Mouse (Mus musculus) brain, adult 2 months (tissue): Measurements from ENCODE around the gene Rell1.
"Not testable (repeated sequence)": the region's sequence is repeated elsewhere in the genome, so short reads cannot be mapped to it uniquely, and the experiment has no call there.

Experiments
- DNase-seq: peaks from one replicate; pipeline ENCODE4 v3.0.0; 2011; ENCODE audit warnings: low read depth, low spot score

Rell1 gene

GRCm38 (mm10) chr5:63903329-63903728, 65.4 kb downstream of the Rell1 start:
- no peak for DNase-seq

DNA sequence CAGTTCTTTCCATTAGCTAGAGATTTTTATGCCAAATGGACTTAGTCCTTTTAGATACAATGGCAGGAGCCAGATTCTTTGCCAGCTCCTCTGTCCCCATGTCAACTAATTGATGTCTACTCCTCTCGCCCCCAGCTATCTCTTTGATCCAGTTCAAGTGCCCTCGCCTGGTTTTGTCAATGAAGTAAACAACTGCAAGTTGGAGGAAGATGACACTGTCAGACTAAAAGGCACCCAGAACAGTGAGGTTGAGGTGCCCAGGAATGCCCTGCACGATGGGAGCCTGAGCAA, 70.9 kb downstream of the Rell1 start:
- no peak for DNase-seq

DNA sequence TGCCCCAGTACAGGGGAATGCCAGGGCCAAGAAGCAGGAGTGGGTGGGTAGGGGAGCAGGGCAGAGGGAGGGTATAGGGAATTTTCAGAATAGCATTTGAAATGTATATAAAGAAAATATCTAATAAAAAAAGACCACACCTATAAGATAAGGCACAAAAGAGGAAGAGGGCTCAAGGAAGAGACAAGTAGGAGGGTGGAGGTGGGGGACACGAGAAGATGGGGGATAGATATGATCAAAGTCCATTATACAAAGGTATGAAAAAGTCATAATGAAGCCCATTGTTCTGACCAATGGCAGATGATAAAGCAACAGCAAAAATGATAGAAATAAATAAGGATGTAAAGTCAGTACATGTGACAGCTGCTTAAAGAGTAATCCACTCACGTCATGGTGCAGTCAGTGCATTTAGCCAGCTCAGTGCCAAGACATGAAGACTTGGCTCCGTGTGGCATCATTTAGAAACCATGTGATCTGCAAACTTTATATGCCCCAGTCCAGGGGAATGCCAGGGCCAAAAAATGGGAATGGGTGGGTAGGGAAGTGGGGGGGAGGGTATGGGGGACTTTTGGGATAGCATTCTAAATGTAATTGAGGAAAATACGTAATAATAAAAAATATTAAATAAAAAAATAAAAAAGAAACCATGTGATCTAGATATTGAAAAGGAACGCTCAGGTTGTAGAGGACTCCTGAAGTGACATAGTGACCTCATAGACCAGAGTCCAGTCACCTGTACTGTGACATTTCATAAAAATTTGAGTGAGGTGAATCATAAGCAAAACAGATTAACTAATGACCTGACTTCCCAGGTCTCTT, 71.5 kb downstream of the Rell1 start:
- DNase-seq, result not testable (repeated sequence)

DNA sequence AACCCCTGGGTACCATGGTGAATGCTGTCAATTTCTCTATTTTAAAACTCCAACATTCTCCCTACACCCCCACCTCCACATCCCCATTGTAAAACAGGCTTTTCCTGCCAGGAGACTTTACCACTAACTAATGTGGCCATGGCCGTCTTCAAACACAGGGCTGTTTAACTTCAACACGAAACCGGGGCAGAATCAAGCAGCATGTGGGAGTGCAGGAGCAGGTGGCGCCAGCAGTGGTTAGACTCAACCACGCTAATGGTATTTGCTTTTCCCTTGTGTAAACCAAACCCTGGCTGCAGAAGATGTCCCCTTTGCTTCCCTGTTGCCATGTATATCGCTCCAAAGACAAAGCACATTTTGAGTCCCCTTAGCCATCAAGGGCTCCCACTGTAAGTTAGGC, 76.8 kb downstream of the Rell1 start:
- no peak for DNase-seq

GRCm38 (mm10) chr5:63891241-63891640, 77.5 kb downstream of the Rell1 start:
- no peak for DNase-seq

DNA sequence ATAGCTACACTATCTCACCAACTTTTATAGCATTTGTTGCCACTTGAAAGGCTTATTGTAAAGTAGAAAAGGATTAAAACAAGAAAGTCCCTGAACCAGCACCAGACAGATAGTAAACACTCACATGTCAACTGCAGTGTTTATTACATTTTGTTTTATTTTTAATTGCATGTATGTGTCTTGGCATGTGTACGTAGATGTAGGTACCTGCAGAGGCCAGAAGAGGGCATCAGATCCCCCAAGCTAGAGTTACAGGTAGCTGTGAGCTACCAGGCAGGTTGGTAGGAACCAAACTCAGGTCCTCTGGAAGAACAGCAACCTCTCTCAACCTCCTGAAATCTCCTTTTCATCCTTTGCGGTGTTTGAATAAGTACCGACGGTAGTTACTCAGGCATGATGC, 81.6 kb downstream of the Rell1 start:
- no peak for DNase-seq

- peak; percentile 56 for DNase-seq
Measured at GRCm38 (mm10) chr5:63886709-63887108, 82.0 kb downstream of the Rell1 start.

GRCm38 (mm10) chr5:63886292-63886691, 82.4 kb downstream of the Rell1 start:
- DNase-seq, result no peak

DNA sequence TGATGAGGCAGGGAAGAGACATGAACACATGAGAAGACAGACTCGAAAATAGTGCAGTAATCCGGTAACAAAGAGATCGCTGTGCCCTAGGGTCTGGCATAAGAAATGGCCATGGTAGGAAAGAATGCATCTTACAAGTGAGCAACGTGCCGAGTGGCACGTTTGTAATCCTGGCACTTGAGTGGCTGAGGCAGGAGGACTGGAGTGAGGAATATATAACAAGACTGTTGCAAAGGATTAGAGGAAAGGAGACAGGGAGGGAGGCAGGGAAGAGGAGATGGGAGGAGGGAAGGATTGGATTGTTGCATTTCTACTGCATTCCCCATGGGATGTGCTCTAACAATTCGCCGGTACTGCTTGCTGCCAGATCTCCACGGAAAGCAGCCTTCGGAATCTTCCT, 89.7 kb downstream of the Rell1 start:
- DNase-seq, result no peak

DNA sequence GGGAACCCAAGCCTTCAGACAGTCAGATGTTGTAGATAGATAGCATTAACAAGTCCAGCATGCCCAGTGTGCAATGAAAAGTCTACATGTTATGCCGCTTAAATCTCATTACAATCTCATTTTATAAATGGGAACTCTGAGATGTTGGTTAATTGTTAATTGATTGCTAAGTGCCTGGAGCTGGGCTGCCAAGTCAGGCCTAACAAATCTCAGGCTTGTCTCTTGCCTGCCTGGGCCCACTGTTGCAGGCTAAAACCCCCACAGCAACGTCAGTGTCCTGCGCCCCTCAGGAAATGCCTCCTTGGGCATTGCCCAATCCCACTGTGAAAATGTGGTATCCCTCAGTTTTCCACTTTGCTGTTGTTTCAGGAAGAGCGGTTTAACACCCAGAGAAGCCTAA, 92.6 kb downstream of the Rell1 start:
- no peak for DNase-seq

DNA sequence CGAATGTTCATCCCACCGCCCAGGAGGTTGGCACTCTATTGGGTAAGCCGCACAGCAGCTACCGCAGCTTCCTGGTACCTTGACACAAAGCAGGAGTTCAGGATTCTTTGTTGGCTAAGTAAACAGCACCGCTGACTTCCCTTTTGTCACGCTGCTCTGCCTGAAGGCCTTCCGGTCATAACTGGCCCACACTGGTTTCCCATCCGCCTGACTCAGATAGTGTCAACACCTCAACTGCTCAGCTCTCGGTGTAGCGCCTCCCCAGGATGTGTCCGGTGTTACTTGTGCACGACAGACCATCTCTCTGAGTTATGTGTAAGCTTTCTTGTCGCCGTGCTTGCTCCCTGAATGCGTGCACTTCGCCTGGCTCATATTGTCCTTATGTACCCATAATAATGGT, 93.8 kb downstream of the Rell1 start:
- DNase-seq, result no peak

GRCm38 (mm10) chr5:63872176-63872932, 96.3 kb downstream of the Rell1 start:
- DNase-seq, result peak; percentile 83

DNA sequence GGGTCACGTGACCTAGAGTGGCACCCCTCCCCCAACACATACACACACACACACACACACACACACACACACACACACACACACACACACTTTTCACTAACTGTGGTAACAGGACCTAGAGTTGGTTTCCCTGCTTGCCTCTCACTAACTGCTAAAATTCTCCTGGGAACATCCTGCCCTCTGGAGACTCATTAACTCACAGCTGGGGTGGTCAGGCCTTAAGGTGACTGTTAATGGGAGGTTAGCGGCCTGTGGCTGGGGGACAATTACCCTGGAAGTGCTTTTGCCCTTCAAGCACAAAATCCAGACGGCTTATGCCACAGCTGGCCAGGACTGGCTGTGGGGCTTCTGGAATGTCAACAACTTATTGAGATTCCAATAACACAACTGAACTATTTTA, 101.3 kb downstream of the Rell1 start:
- DNase-seq, result no peak

DNA sequence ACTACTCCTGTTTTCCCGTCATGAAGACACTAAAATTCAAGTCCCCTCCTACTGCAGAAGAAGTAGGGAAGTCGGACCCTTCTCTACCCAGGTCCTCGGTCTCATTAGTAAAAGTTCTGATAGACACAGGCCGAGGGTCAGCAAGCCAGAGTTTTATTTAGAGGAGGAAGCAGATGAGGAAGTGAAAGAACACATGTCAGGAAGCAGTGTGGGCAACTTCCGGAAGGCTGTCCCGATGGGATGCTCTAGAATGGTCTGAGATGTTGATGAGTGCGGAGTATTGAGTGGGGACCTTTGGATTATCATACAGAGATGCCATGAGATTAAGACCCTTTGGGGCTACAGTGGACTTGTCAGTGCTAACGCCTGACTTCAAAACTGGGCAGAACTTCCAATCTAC, 109.8 kb downstream of the Rell1 start:
- peak; percentile 8 for DNase-seq
